Mouse (Mus musculus) frontal cortex, postnatal 25 days (tissue): ENCODE data around the gene Stab1.

Source experiments
- DNase-seq, 2 experiments: peaks; one replicate each; pipeline ENCODE4 v3.0.0; 2022; ENCODE audit warnings: low spot score in 2 of 2

Gene Stab1

DNA sequence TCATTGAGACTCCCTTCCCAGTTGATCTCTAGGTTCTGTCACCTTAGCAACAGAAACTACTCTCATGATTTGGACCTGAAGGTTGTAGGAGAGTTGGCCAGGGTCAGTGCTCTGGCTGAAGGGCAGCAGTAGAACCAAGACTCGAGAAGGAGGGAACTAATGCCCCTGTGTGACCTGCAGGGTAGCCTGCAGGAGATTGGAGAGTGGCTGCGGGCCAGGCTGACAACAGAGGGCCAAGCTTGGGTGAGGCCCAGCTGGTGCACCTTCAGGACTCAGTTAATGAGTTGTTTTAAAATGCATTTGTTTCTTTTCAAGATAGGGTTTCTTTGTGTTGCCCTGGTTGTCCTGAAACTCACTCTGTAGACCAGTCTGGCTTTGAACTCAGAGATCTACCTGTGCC, 3.4 kb downstream of the Stab1 start:
- DNase-seq: no peak

DNA sequence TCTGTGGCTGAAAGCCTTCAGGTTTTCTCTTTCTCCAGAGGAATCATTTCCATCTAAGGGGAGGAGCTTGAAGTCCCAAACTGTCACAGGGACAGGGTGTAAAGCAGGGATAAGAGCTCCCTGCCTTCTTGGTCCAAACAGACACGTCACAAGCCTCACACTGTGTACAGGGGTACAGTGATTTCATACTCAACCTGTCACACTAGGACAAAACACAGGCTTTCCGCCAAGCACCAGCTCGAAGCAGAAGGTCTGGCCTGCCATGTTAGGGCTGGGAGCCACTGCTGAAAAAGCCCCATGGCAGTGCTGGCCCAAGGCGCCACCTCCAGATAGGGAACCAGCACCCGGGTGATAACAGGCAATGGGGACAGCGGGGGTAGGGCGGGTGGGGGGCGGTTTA, 4.4 kb downstream of the Stab1 start:
- no peak for DNase-seq

DNA sequence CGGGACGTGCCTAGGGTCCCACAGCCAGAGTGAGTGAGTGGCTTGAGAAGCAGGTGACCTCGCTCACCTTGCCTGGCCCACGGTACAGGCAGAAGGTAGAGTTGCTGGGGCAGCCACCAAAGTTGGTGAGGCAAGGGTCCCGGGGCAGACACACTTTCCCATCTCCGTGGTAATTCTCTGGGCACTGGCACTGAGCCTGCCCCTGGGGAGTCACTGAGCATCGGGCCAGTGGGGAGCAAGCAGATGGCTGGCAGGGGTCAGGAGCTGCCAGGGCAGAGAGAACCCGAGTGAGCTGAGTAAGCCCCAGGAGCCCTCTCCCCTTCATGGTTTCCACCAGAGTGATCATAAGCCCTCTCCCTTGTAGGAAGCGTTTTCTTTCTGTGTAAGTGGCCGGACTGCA, 6.8 kb downstream of the Stab1 start:
- DNase-seq: no peak

DNA sequence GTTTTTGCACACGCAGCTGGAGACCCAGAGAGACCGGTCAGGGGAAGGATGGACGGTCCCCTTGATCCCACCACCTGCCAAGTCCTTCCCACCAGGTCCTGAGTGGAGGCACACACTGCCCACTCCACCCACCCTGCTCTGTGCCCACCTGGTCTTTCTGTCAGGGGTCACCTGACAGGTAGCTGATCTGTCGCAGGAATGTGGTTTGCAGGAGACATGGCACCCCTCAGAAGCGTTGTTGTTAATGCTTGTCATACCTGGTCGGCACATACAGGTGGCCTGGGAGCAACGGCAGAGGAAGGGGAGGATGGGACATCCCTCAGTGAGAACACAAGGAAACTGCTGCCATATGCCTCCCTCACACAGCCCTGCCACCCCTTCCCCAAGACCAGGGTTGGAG, 7.2 kb downstream of the Stab1 start:
- DNase-seq: no peak

DNA sequence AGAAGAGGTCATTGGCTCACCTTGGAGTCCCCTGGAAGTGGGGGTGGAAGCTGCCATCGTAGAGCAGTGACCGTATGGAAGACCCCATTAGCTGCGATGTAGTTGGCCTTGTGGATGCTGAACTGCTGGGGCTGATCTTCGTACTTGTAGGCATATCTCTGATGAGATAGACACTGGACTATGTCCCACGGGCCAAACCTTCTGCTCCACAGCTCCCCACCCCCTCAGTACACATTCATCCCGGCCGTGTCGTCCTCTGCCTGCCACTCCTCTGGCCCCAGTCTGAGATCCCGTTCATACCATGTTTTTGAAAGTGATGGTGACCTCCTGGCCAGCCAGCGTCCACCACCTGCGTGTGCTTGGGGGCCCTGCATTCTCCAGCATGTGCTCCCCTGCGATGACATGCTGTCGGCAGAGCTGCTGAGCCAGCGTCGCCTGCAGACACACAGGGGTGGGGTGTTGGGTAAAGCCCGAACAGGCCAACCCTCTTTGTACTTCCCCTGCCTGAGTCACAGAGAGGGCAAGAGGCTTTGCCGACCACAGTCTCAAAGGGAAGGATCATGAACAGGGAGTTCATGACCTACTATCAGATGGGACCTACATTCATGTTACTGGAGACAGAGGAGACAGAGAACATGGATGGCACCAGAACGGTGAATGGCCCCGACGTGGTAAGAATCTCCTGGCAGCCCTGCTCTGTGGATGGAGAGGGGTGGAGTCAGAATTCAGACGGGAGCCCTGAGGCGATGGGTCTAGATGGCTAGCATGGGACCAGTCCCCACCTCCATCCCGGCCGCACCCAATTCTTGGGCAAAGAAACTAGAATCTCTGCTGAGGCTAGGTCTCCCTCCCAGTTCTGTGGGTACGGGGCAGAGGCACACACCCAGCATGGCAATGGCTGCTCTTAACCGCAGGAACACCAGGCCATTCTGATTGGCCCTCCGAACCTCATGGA, 8.0 kb downstream of the Stab1 start:
- DNase-seq: no peak

DNA sequence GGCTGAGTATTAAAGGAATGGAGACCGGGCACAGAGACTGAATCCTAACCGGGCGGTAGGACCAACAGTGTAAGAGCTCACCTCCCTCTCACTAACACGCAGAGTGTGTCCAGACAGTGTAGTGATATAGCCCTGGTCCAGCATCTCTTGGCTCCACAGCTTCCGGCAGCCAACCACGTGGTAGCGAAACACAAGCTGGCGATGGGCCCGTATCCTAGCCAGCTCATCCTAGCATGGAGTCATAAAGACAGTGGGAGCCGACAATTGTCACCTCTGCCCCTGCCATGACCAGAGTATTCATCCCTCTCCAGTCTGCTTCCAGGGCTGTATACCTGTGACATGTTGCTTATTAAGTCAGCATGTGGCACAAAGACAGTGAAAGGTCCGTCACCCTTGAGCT, 22.7 kb downstream of the Stab1 start:
- no peak for DNase-seq

DNA sequence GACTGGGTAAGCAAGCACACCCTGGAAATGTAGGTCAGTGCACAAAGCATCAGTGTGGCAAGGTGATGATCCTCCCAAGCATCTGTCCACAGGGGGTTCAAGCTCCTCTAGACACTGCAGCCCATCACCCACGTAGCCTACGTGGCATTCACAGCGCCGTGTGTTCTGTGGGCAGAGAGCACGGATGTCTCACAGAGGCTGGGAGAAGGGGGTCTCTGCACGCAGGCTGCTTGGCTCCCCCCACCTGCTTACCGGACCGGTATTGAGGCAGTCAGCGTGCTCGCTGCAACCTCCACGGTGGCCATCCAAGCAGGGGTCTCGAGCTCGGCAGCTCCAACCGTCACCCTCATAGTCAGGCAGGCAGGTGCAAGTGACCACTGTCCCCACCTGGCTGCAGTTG, 27.4 kb downstream of the Stab1 start:
- no peak for DNase-seq

DNA sequence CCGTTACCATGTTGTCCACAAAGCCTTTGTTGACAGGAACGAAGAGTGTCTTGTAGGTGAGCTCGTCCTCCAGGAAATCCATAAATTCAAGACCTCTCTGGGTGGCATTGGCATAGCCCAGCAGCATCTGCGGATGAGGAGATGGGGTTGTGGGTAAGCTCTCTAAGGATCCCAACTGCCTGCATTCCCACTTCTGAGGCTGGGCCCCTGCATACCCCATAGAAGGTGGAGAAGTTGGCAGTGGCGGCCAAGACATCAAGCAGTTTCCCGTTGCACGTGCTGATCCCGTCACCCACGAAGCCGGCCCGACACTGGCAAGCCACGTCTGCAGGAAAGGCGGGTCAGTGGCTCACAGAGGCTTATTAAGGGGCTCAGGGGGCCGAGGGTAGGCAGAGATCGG, 28.3 kb downstream of the Stab1 start:
- no peak for DNase-seq

DNA sequence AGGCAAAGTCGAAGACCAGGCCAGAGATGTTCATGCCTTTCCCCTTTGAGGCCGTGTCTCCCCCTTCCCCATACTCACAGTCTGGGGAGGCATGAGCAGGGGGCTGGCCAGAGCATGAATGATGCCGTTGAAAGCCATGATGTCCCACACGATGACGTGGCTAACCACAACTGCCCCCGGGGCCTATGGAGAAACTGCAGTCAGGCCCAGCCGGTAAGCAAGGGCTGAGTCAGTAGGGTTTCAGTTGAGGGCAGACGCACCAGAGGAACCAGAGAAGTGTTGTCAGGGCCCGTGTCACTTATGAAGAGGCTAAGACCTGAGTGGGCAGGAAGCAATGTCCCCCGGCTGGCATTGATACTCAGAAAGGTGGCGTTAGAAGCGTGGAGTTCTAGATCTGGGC, 28.8 kb downstream of the Stab1 start:
- no peak for DNase-seq

DNA sequence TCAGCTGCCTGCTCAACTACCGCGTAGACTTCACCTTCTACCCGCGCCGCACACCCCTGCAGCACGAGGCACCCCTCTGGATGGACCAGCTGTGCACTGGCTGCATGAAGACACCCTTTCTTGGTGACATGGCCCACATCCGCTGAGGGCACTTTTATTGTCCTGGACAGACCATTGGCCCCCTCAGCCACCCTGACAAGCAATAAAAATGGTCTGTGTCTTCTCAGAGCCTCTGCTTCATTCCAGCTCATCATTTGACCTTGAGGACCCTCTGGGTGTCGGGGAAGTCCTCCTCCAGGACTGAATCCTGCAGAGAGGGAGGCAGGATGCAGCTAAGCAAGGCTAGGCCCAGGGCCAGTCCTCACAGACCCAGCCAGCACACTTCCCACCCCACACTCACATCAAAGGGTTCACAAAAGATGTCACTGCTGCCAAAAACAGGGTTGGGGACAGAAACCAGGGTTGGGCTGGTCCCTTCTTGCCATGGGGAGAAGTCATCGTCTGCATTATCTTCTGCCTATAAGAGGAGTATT, 29.5 kb downstream of the Stab1 start:
- DNase-seq: no peak

DNA sequence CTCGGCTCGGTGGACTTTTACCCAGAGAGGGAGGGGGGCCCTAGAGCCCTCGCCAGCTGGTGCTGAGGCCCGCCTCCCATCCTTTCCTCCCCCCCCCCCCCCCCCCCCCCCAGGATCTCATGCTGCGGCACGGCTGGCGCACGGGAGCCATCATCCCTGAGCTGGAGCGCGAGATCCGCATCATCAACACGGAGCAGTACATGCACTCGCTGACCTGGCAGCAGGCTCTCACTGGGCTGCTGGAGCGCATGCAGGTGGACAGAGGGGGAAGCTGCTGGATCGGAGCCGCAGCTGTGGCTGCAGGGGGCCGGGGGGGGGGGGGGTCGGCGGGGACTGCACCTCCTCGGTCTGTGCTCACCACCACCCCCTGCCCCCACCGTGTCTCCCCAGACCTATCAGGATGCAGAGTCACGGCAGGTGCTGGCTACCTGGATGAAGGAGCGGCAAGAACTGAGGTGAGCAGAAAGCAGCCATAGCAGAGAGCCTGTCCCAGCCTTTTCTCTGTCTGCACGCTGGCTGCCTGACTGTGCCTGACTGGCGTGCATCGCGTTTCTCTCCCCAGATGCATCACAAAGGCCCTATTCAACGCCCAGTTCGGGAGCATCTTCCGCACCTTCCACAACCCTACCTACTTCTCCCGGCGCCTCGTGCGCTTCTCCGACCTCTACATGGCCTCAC, 30.1 kb downstream of the Stab1 start:
- no peak for DNase-seq

DNA sequence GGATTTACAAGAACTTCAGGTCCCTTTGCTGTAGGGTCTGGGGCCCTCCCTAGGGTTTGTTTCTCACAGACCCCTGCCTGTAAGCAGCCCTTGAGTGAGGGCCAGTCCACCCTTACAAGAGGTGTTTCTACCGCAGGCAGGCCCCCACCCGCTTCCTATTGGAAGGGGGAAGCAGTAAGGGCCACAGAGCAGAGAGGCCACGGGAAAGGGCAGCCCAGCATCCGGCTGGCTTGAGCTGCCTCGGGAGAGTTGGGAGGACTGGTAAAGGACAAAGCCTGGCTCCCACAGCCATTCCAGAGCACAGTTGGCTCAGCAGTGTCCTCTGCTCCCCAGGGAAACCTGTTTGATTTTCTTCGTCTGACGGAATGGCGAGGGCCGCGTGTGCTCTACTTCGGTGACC, 30.6 kb downstream of the Stab1 start:
- DNase-seq: no peak

DNA sequence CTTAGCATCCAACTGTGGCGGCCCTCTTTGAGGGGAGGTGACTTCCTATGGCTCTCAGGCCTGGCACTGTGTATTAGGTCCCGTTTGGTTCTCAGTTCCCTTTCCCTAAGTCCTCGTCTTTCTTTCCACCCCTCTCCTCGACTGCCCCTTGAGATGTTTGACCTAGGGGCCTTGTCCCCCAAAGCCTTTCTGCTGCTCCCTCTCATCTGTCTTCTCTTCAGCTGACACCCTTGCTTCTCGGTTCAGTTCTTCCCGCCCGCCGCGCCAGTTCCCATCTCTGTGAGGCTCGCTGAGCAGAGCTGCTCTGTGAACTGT, 31.2 kb downstream of the Stab1 start:
- DNase-seq: no peak

DNA sequence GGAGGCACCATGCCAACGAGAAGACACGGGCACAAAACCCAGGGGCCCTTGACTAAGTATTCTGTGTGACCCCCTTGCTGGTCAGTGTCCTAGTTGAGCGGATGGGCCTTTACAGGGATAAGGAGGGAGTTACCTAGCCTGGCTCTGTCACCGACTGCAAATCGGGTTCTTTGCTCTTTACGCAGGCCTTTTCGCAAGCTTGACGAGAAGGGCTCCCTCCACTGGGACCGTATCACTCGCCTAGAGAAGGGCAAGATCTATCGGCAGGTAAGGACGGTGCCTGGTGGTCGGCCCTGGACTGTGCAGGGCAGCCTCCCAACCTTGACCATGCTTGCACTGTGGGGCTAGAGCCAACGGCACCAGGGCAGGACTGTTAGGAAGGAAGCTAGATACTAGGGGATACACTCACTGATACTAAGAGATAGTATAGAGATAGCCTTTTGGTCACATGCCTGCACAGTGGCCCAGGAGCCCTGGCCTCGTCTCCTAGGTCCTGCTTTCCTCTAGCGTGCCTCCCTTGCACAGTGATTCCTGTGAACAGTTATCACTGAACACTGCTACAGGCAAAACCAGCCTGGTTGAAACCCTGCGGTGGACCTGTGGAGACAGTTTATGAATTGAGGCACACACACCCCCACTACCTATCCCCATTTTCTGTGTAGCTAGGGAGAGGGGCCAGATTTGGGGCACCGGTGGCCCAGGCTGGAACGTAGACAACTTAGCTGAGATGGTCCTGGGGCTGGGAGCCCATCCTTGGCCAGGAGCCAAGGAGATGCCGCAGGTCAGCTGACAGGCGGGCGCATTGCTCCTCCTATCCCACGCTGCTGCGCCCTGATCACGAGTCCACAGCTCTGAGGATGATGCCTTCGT, 31.8 kb downstream of the Stab1 start:
- DNase-seq: no peak

DNA sequence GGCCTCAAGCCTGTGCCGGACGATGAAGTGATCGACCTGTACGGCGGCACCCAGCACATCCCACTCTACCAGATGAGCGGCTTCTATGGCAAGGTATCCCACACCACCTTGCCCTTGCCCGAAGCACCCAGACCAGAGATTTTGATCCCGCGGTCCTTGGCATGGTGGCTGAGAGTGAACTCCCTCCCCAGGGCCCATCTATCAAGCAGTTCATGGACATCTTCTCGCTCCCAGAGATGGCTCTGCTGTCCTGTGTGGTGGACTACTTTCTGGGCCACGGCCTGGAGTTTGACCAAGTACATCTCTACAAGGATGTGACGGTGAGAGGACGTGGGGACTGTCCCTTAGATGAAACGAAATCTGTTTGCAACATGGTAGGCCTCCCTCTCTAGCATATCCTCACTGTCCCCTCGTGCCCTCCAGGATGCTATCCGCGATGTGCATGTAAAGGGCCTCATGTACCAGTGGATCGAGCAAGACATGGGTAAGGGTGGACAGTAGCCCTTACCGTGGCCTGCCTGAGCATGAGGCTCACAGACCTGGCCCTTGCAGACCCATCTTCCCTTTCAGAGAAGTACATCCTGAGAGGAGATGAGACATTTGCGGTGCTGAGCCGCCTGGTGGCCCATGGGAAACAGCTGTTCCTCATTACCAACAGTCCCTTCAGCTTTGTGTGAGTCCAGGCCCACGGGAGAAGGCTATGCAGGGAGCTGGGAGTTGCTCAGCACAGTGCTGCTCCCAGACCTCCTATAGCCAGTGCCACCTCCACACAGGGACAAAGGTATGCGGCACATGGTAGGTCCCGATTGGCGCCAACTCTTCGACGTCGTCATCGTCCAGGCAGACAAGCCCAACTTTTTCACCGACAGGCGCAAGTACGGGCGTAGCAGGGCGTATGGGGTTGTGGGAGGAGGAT, 32.7 kb downstream of the Stab1 start:
- no peak for DNase-seq

DNA sequence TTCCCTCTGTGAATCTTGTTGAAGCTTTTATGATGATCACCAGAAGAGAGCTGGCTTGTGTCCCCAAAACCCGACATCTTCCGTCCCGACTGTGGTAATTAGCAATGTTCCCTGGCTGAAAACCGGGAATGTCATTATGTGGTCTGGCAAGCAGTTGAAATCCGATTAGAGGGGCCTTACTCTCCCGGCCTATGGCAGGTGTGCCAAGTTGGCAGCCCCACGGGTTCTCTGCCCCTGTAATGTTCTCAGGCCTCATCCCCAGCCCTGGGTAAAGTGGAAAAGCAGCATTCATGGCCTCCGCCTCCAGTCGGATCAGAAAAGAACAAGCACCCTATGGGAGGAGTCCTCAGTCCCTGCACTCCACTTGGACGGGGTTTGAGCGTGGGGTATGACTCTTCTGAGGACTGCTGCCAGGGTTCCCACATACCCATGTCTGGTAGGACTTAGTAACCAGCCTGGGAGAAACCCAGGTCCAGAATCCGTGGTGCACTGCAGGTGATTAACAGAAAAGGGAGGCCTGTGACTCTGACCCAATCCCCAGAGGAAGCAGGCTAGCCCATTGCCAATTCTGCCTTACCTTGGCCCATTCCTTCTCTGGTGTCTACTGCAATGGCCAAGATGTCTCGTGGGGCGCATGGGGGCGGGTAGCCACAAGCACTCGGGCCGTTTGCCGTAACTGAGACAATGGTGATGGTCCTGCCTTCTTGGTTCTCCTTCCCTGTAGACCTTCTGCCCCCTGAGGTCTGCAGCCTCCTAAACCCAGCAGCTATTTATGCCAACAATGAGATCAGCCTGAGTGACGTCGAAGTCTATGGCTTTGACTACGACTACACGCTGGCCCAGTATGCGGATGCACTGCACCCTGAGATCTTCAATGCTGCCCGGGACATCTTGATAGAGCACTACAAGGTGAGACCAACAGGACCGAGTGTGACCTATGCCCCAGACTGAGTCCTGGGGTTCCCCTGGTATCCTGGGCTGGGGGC, 34.1 kb downstream of the Stab1 start:
- DNase-seq: no peak

DNA sequence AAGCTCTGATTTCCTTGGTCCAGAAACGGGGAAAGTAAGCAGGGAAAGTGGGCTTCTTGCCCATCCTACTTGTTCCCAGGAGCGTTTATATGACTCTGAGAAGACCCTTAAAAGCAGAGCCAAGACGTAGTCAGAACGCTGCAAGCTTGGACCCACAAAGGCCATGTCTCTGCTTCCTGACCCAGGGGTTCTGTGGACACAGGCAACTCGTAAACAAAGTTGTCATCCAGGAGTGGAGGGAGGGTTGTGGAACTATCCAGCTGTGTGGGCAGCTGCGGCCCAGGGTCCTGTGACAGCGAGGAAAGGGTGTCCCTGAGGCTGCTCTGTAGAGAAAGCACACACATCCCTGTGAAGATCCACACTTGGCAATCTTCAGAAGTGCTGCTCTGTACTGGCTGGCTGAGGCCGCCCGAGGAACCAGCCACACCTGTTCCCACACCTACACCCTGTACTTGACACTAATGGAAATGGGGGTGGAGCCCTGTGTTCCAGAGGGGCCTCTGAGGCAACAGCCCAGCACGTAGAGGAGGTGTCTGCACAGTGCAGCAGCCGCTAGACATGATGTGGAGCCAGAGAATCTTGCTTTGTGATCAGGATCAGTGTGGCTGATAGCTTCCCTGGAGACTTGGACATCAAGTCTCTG, 35.3 kb downstream of the Stab1 start:
- no peak for DNase-seq

DNA sequence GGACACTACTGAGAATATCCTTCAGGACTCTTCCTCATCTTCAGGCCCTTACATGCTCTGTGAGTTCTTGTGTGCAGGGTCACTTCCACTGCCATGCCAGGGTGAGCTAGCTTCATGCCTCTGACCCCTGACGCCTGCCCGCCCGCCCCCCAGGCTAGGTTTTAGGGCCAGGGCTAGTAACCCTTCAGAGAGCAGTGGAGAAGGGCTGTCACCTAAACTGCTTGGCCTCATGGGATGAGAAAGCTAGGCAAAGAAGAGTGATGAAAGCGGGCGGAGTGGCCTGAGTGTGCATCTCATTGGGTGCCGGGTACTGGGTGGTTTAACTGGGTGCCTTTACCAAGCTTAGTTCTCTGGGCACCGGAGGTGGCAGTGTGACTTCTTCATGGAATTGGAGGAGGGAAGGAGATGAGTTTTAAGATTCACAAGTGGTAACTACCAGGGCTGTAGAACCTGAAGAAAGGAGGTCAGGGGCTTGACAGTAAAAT, 35.9 kb downstream of the Stab1 start:
- DNase-seq: no peak

DNA sequence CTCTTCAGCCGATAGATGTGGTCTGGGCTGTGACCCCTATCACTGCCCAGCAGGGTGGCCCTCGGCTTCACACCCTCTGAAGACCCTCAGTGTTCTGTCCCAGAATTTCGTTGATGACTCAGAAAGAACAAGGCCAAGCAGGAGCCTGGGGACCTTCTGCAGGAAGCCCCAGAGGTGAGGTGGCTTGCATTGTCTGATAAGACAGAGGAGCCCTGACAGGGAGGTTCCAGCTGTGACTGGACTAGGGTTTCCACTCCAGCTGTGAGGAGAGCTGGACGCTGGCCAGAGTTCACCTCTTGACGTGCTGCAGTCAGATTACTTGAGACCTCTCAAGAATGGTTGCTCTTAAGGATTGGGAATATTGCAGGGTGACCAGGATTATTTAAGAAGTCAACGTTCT, 36.4 kb downstream of the Stab1 start:
- DNase-seq: no peak
